Mouse (Mus musculus): ENCODE measurements around the gene Mrpl51.

DNA sequence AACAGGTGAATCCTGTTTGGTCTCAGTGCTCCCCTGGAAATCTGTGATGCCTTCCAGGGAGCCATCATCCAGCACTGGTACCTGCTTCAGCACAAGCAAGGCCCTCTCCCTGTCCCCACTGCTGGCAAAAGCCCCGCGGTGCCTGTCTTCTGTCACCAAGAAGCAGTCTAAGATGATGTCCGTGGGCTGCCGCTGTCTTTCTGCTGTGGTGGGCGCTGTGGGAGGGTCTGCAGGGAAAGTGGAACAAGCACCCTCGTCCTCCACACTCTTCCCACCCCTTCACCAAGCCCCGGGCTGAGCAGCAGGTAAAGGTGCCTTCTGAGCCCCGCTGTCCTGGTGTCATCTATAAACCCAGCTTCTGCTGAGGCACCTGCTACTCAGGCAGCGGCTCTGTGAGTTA, 39.0 kb downstream of the Mrpl51 start:
- TF ChIP-seq CTCF (conservative IDR thresholded peaks at IDR 0.05; ENCODE audit: low read length) = no peak
- no peak for TF ChIP-seq POU5F1 (IDR thresholded peaks at IDR 0.05; ENCODE audit: borderline replicate concordance, low read length)
- no peak for TF ChIP-seq NANOG (IDR thresholded peaks at IDR 0.05; ENCODE audit: borderline replicate concordance, low read length)

All from E14TG2a.4 (cell line).